Mouse (Mus musculus) liver, postnatal 0 days (tissue): Measurements from ENCODE around the gene 1700056E22Rik.

ENCODE experiments used
- CTCF ChIP-seq: sonication (generic); IDR thresholded peaks from 2 replicates; pipeline ENCODE4 v1.5.1; 2016; ENCODE audit warnings: antibody characterized with exemption, low read depth
- EP300 ChIP-seq: IDR thresholded peaks from 2 replicates; pipeline ENCODE4 v1.6.1; 2016; ENCODE audit warnings: antibody characterized with exemption, low read depth, mild to moderate bottlenecking

DNA sequence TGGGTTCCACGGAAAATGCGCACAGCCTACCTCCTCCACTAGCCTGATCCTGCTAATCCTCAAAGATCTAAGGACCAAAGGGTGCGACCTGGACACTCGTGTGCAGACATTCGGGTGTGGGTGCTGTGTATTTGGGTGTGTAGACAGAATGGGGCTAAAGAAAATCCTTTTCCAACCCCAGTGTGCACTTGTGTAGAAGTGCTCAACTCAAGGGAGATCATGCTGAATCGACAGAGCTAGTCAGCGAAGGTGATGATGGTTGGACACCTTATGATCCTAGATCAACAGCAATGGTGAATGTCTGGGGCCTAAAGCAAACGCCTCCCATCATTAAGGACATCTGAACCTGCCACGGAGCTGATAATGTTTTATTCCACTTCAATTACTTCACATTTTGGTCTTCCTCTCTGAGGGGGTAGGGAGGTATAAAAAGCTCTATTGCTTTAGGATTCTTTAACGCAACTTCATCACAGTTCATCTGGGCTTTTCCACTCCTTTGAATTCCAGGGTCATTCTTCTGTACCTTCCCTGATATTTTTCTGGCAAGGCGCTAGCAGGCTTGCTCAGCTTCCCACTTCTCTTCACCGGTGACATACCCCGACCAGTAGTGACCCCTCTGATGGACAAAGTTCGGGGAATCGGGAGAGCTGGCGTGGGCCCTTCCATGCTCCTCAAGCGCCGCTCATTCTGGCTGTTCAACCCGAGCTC is 1.3 kb downstream of the 1700056E22Rik start:
- TF ChIP-seq EP300: no peak
- TF ChIP-seq CTCF: no peak
